Mouse (Mus musculus): Measurements from ENCODE around the gene Tle2.

Tle2 gene

GRCm38 (mm10) chr10:81574081-81575056 is at the start of gene Tle2:
Tle2 (plus strand) TSS chr10:81574561.
- DNase-seq (ENCODE audit: low spot score in 2 of 2): no peak

DNA sequence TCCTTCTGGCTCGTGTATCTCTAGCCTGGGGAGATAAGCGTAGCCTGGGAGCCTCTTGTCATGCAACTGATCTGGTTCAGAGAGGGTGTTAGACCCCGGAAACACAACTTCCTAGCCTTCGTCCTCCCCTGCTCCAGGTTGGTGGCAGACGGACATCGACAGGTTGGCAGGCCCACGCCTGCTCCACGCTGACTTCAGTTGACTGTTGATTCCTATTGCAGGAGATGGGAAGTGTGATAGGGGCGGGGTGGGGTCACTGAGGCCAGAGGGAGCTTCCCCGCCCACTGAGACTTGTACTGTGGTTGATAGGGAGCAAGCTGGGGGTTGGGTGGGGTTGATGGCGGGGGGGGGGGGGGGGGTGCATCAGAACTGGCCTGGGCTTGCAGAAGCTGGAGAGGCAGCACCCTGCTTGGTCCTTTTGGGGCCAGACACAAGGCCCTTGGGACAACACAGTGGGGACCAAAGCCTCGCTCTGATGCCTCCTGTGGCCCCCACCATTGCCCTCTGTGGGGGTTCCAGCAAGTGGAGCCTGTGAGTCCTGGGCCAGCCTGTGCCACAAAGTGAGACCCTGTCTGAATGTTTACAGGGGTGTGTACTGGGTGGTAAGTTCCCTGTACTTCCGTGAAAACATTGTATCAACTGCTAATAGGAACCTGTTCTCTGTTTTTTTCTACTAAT is 49.2 kb upstream of the Tle2 start:
- no peak for DNase-seq (ENCODE audit: low spot score in 2 of 2)

DNA sequence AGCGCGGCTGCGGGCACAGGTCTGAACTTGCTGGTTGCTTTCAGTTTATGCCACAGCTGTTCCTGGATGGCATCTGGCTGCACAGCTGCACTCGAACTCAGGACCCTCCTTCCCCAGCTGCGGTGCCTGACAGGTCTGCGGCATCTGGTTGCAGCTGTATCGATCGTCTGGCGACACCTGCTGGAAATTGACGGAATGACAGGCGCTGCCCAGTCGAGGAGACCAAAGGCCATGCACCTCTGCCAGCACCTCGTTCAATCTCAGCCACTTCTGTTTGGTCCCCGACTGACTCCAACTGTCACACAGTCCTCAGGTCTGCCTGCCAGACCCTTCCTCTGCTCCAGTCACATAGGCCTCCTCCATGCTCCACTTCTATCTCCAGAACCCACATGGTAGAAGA is 47.6 kb upstream of the Tle2 start:
- peak in 1 of 2 experiments; percentile 38 for DNase-seq (ENCODE audit: low spot score in 2 of 2)

GRCm38 (mm10) chr10:81534826-81535225 is 39.5 kb upstream of the Tle2 start:
- DNase-seq (ENCODE audit: low spot score in 2 of 2): no peak

GRCm38 (mm10) chr10:81536734-81537133 is 37.6 kb upstream of the Tle2 start:
- DNase-seq (ENCODE audit: low spot score in 2 of 2): no peak

DNA sequence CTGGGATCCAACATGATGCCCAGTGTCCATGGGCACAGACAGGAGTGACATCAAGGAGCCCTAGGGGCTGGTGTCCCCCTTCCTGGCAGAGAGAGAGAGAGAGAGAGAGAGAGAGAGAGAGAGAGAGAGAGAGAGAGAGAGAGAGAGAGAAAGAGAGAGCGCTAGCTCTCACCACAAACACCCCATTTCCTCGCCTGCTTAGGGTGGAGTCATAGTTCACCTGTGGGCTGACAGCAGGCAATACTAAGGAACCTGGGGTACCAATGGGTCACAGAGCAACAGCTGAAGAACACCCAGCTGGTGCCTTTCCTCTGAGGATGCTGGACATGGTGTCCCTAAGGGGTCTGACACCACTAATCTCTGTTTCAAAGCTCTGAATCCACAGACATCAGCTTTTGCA is 36.9 kb upstream of the Tle2 start:
- no peak for DNase-seq (ENCODE audit: low spot score in 2 of 2)

- no peak for DNase-seq (ENCODE audit: low spot score in 2 of 2)
Observed at GRCm38 (mm10) chr10:81538321-81539048, 35.9 kb upstream of the Tle2 start.

- no peak for DNase-seq (ENCODE audit: low spot score in 2 of 2)
Observed at GRCm38 (mm10) chr10:81541363-81541762, 33.0 kb upstream of the Tle2 start.

DNA sequence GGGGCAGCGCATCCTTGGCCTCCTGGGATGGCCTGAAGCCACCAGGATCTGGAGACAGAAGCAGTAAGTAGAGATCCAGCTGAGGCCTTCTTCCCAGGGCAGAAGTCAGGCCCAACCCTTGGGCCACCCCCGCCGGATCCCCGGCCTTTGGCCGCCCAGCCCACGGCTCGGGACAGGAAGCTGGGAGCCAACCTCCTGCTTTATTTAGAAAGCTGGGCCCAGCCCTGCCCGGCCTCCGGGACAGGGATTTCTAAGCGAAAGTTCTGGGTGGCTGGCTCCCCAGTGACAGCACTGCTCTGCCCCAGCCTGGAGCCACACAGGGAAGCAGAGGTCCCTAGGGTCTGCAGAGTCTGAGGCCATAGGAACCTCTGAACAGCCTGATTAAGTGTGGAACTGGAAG is 32.6 kb upstream of the Tle2 start:
- DNase-seq (ENCODE audit: low spot score in 2 of 2): no peak

DNA sequence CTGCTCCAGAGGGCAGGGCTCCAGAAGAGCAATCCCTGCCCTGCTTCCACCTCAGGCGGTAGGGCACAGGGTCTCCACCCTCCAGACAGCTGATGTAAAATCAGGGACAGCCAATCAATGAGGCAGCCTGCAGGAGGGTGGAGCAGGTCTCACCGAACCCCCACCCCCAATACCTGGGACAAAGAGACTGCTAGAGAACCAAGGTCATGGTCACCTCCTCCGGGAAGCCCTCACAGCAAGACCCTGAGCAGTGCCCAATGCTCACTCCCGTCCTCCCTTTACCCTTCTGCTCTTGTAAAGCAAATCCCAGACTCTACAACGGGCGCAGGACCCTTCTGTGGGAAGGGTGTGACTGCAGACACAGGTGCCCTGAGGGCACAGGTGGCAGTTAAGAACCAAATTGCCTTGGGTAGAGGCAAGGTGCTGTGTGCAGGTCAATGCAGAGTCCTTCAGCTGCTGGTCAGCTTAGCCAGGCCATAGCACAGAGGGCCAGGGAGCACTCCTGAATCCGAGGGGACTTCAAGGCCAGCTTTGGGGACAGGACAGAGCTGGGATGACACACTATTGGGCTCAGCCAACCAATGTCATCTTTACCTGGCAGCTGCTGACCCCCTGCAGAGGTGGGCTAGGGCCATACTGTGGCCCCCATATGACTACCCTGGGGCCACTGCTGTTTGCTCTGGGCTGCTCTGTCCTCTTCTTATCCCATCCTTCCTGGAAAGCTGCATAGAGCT is 31.5 kb upstream of the Tle2 start:
- DNase-seq (ENCODE audit: low spot score in 2 of 2): no peak

DNA sequence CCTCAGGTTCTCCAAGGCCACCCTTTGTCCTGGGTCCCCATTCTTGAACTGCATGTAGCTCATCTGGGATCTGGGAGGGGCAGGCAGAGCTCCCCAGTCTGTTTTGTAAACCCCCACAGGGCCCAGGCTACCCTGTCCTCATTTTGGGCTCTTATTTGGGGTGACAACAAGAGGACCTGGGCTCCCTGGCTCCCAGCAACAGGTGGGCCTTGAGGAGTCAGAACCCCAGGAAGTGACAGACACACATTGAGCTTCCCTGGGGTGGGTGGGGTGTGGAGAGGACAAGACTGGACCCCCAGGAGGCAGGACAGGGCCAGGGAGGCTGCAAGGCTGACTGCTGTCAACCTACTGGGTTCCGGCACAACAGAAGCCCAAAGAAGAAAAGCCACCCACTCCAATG is 30.7 kb upstream of the Tle2 start:
- no peak for DNase-seq (ENCODE audit: low spot score in 2 of 2)

DNA sequence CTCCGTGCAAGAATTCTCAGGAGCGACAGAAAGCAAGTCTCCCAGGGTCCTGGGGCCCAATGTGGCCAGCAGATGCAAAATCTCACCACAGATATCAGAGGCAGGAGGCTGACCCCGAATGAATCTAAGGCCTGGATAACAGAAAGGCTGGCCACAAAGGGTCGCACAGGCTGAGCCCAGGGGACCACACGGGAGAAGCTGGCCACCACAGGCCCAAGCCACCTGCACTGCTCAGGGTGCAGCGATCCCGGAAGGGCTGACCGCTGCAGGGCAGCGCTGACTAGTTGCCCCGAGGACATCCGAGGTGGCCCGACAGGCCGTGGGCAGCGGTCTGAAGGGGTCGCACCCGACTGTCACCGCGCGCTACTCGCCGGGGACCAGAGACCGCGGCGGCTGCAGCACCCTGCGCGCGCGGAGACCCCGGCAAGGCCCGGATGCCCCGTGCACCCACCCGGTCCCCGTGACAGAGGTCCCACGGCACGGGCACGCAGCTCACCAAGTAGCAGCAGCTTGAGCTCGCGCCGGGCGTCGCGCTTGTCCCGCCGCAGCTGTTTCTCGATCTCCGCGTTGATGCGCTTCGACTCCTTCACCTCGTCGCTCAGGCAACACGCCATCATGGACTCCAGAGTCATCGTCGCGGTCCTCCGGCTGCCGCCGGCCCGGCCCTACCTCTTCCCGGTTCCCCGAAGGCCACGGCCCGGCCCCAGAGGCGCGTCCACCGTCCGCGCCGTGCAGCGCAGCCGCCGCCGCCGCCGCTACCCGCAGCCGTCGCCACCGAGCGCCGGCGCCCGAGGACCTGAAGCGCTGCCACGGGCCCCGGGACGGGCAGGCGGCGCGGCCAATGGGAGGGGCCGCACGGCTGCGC is 29.8 kb upstream of the Tle2 start:
- no peak for DNase-seq (ENCODE audit: low spot score in 2 of 2)

- peak; percentile 98 to 99 for DNase-seq (ENCODE audit: low spot score in 2 of 2)
Observed at GRCm38 (mm10) chr10:81545161-81545747, 29.1 kb upstream of the Tle2 start, which contains the start of gene Gna11. Gna11 (minus strand) TSS chr10:81545190.

DNA sequence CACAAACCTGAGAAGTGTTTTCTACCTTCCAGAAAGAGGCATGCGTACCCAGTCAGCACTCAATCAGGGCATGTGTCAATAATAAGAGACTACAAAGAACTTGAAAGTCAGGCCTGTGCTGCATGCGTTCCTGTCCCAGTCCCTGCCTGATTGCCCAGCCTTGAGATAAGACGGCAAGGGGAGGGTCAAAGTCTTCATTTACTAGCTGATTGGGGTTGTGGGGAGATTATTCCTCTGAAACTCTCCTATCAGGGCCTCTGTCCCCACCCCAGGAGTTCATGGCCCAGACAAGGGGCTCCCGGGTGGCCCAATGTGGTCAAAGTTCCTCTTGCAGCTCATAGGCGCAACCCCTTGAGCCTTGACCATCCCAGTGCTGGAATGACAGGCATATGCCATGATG is 28.0 kb upstream of the Tle2 start:
- DNase-seq (ENCODE audit: low spot score in 2 of 2): no peak

- no peak for DNase-seq (ENCODE audit: low spot score in 2 of 2)
Observed at GRCm38 (mm10) chr10:81546788-81547571, 27.4 kb upstream of the Tle2 start.

GRCm38 (mm10) chr10:81548944-81549343 is 25.4 kb upstream of the Tle2 start:
- no peak for DNase-seq (ENCODE audit: low spot score in 2 of 2)

DNA sequence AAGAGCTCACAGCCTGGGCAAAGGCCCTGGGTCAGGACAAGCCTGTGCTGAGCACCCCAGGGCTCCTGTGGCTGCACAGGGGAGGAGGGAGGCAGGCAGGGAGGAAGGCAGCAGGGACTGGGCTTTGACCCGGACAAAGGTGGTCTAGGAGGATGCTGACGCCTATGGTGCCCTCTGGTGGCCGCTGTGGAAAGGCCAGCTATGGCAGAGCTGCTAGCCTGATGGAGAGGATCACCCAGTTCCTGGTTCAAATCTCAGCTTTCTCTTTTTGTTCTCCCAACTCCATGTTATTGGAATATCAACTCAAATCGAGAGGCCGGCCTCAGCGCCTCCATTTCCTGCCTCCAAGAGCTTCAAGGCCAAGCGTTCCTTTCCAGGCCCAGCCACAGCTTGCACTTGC is 24.1 kb upstream of the Tle2 start:
- DNase-seq (ENCODE audit: low spot score in 2 of 2): no peak

- DNase-seq (ENCODE audit: low spot score in 2 of 2): peak; percentile 78 to 80
Observed at GRCm38 (mm10) chr10:81551597-81552102, 22.7 kb upstream of the Tle2 start.

GRCm38 (mm10) chr10:81553232-81553631 is 21.1 kb upstream of the Tle2 start:
- no peak for DNase-seq (ENCODE audit: low spot score in 2 of 2)

Measured in right cerebral cortex, postnatal 36 days (tissue).